Mouse (Mus musculus): Measurements from ENCODE around the gene Bcar3.

- TF ChIP-seq CTCF (IDR thresholded peaks at IDR 0.05; ENCODE audit: low read depth, low read length), result no peak
- TF ChIP-seq POLR2A (IDR thresholded peaks at IDR 0.05; ENCODE audit: insufficient read depth, low read length), result no peak
- TF ChIP-seq EP300 (IDR thresholded peaks at IDR 0.05; ENCODE audit: insufficient read depth, low read depth, low read length), result no peak
These were observed 44.1 kb downstream of the Bcar3 start for GRCm38 (mm10) chr3:122337992-122338391.
